Mouse (Mus musculus): ENCODE measurements at regions not wholly inside any gene's neighbourhood (a gene's known extent, or its start where the extent isn't known, plus 50 kb on each side); places are given as distances from the start of the nearest gene placed in this dataset.

DNA sequence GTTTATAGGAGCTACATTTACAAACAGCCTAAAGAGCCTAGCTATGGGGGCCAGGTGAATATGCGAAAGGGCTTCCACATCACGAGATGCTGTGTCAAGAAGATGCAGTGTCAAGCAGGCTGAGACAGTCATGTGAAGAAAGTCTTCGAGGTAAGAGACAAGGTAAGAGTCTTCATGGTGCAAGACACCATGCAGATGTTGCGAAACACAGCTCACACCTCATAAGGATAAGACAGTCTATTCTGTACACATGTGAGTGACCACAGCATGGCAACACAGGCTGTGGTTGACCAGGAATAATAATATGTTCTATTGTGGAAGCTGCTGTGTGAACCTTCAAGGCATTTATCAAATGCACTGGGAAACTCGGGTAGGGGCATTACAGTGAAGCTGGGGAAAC lies 153.4 kb downstream of the Ttc8 start:
- TF ChIP-seq CTCF (IDR thresholded peaks at IDR 0.05; ENCODE audit: extremely low read depth, insufficient read depth, insufficient read length, insufficient replicate concordance): no peak
- TF ChIP-seq POLR2A (IDR thresholded peaks at IDR 0.05; ENCODE audit: low read depth, low read length): no peak
